Mouse (Mus musculus): ENCODE measurements at regions not wholly inside any gene's neighbourhood (a gene's known extent, or its start where the extent isn't known, plus 50 kb on each side); places are given as distances from the start of the nearest gene placed in this dataset.

DNA sequence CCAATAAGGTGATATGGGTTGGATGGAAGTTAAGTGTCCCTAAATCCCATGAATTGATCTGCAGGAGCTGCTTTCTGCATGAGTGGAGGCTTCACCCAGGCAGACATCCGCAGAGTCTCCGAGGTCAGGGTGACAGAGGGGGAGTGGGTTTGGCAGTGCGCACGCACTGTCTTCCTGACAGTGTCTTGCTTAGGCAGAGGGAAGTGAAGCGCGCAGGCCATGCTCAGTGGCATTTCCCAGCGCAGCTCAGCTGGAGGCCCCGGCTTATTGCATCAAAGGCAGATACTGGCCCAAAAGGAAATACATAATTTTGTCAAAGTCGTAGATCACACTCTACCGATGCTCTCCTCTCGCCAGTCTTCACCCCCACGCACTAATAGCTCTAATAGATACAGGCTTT lies 252.7 kb upstream of the Dnajc24 start:
- DNase-seq: no peak

- DNase-seq: no peak
Observed at GRCm38 (mm10) chr2:106234358-106234757, 231.0 kb upstream of the Dnajc24 start.

DNA sequence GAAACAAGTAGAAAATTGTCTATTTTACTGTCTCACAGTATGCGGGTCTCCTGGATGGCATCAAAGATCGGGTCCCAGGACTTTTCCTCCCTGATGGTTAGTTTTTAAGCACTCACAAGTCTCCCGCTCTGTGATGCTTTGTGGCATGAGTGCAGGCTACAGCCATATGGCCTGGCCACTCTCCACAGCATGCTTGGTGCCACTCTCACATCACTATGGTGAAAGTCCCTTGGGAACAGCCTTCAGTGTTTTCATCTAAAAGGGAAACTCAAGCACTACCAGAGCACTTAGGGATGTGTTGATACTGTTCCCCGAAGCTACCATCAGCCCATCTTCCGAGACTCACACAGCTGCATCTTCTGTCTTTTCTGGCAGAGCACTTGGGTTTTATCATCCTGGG lies 227.8 kb upstream of the Dnajc24 start:
- no peak for DNase-seq

GRCm38 (mm10) chr2:106230021-106230420 lies 226.7 kb upstream of the Dnajc24 start:
- DNase-seq: no peak

- no peak for DNase-seq
Observed at GRCm38 (mm10) chr2:106228249-106228648, 224.9 kb upstream of the Dnajc24 start.

DNA sequence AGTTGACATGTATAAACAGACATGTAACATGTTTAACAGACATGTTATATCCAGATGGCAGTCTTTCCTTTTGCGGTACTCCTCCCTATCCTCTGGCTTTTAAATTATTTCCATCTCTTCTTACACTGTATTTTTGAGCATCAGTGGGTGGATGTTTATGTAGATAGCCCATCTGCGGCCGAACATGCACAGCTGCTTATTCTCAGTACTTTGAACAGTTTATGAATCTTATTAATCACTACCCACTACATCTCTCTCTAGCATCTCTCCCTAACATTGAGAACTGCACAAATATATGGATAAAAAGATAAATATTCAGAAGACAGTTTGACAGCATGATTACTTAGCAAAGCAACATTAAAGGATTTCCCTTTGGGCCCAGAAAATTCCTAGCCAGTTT lies 212.8 kb upstream of the Dnajc24 start:
- no peak for DNase-seq

DNA sequence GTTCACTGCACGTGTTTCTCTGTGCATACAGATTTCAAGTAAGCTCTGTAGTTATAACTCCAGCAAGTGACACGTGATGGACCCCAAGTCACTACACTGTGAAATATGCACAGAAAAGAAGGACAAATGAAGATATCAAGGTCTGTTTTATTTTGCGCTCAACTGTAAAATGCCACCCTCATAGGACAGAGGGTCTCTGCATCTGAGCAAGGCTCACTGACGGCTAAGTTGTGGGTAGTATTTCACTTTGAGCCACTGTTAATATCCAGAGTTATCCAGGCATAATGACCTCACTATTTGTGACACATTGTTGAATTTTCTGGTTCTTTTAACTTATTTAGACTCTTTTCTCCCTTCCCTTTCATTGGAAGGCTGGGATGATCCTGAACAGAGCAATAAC lies 210.4 kb upstream of the Dnajc24 start:
- DNase-seq: no peak

DNA sequence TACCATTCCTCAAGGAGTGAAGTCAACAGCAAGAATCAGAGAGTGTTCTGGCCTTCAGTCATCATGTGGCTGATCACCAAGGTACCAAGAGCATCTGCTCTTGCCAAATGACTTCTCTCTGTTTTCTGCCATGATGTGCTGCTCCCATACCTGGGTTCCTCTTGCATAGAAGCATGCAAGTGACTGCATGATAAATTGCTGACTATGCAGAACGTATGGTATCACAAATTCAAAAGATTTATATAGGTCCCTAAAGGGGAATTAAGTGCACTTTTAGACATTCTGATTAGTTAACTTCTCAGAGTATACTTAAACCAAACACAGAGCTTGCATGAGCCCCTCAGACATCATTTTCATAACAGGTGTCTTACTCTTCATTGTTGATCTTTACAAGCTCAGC lies 207.4 kb upstream of the Dnajc24 start:
- DNase-seq: no peak

DNA sequence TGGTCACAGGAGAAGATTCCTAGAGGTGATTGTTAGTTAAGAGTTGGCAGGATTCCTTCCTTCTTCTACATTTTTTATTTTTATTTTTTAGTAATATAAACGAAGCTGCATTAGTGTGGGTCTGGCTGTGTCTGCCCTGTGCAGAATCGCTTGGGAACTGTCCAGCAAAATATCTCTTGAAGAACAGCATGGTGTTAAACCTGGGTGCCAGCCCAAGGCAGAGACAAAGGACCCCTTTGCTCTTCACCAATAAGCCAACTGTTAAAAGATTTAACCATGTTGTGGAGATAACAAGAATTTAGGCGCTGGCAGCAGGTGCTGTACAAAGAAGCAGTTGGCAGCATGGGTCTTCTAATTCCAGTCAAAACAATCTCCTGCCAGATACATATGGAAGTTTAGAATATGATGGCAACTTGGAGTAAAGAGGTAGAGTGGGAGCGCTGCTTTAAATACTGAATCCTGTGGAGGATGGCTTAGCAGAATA lies 205.5 kb upstream of the Dnajc24 start:
- no peak for DNase-seq

GRCm38 (mm10) chr2:106200130-106200529 lies 196.8 kb upstream of the Dnajc24 start:
- DNase-seq: no peak

DNA sequence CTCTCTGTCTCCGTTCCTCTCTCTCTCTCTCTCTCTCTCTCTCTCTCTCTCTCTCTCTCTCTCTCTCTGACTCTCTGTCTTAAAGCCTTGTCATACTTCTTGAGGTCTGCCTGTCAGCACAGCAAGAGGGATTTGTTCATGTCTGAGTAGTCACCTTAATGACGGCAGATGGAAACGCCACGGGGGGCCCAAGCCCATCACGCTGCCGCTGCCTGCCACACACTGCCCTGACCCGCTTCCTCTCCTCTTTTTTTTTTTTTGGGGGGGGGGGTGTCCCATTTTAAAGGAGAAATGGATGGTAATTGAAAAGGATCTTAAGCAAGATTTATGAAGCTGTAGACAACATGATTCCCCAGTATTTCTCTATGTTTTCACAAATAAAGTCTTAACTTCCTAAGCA lies 191.8 kb upstream of the Dnajc24 start:
- no peak for DNase-seq

DNA sequence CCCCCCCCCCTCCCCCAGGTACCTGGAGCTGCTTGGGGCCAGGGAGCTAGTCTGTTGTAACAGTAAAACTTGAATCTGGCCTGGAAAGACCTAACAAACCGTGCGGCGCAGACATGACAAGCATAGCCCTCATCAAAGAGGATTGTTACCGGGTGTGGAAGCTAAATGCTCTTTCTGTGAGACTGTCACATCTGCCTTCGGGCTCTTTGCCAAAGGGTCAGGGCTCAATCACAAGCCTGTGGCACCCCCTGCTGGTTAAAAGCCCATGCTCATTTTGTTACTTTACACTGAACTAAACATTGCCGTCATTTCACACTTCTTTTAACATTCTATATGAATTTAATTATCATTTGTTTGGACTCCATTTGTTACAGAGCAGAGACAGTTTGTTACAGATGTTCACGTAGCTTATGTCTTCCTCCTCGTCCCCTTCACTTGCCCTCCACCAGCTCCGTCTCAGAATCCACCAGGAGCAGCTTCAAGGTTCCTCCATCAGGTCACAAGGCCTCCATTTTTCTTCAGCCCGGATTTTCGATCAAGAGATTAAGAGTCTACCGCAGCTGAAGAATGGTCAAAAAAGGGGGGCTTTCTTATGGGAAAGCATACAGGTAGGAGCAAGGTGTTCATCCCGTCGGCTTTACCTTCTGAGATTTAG lies 191.1 kb upstream of the Dnajc24 start:
- peak in 1 of 2 experiments; percentile 6 for DNase-seq

DNA sequence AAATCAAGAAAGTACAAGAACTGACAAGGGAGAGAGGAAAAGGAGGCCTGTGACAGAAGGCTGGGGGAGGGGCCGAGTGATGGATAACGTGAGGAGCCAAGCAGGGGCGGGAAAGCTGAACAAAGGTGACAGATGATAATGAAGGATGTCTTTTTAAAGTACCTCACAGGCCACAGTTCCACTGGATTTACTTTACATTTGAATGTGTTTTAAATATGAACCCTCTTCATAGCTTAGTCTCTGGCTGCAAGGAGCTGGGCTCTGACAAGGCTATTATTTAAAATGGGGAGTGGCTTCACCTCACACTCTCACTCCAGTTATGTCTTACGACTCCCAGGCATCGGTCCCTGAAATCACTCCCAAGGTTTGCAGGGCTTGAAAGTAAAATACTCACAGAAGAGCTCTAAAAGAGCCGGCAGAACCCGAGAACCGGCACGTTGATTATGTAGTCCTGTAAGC lies 190.6 kb upstream of the Dnajc24 start:
- DNase-seq: no peak

- DNase-seq: no peak
Observed at GRCm38 (mm10) chr2:106190579-106191322, 187.4 kb upstream of the Dnajc24 start.

GRCm38 (mm10) chr2:106183651-106184050 lies 180.3 kb upstream of the Dnajc24 start:
- no peak for DNase-seq

DNA sequence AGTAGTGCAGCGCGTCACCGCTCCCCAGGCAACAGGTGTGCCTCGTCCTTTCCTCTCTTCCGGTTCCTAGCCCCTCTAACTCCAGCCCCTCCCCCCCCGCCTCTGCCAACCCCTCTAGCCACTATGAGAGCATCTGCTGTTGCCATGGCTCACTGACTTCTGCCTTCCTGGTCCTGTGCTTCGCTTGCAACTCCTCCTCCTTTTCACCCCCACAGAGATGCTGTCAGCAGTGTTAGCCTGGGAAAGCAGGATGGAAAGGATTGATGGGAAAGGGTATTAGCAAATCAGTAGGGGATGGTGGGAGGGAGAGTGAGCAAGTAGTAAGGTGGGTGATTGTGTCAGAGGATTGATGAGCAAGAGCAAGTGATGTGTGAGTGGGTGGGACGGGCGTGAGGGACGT lies 178.7 kb upstream of the Dnajc24 start:
- no peak for DNase-seq

- DNase-seq: no peak
Observed at GRCm38 (mm10) chr2:106162681-106163080, 159.3 kb upstream of the Dnajc24 start.

GRCm38 (mm10) chr2:106161877-106162276 lies 158.5 kb upstream of the Dnajc24 start:
- DNase-seq: no peak

GRCm38 (mm10) chr2:106149701-106150100 lies 146.4 kb upstream of the Dnajc24 start:
- no peak for DNase-seq

DNA sequence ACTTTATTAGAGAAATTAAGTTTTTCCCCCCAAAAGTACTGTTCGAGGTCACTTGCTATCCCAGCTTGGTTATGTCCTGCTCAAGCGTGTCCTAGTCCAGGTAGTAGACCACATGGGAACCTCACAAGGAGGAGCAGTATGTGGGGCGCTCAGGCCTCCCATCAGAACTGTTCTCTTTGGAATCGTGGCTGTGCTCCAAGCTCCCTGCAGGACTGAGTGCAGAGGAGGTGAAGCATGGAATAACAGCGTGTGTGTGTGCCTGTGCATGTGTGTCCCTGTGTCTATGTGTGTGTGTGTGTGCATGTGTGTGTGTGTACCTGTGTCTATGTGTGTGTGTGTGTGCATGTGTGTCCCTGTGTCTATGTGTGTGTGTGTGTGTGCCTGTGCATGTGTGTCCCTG lies 137.6 kb upstream of the Dnajc24 start:
- DNase-seq: no peak

DNA sequence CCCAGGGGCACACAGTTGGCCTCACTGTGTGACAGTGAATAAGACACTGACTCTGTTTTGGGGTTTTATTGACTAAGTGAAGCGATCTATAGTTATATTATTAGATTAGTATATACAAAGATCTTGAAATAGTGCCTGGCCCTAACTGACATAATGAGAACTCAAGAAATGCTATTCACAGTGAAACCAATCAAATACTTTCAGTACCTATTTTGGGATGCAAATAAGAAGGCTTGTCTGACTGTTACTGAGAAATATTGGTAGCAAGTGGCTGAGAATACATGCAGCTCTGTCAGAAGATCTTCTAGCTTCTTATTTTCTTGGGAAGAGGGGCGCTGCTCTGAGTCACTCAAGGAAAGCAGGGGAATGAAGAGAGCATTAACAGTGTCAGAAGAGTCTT lies 97.7 kb upstream of the Dnajc24 start:
- no peak for DNase-seq

DNA sequence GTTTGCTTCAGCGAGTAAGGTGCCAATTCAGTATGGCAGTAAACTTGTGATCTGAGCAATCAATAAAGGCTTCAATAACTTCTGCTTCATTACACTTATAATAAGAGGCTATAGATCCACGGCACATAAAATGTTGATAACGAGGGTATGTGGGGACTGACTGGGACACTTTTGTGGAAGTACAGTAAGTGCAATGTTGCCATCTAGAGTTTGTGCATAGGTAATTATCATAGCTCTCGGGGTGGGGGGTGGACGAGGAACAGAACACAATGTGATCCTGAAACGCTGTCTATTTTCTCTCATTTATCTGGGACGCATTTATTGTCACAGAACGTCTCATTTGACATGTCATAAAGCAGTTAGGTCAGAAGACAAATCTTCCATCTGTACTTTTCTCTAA lies 82.8 kb upstream of the Dnajc24 start:
- no peak for DNase-seq

DNA sequence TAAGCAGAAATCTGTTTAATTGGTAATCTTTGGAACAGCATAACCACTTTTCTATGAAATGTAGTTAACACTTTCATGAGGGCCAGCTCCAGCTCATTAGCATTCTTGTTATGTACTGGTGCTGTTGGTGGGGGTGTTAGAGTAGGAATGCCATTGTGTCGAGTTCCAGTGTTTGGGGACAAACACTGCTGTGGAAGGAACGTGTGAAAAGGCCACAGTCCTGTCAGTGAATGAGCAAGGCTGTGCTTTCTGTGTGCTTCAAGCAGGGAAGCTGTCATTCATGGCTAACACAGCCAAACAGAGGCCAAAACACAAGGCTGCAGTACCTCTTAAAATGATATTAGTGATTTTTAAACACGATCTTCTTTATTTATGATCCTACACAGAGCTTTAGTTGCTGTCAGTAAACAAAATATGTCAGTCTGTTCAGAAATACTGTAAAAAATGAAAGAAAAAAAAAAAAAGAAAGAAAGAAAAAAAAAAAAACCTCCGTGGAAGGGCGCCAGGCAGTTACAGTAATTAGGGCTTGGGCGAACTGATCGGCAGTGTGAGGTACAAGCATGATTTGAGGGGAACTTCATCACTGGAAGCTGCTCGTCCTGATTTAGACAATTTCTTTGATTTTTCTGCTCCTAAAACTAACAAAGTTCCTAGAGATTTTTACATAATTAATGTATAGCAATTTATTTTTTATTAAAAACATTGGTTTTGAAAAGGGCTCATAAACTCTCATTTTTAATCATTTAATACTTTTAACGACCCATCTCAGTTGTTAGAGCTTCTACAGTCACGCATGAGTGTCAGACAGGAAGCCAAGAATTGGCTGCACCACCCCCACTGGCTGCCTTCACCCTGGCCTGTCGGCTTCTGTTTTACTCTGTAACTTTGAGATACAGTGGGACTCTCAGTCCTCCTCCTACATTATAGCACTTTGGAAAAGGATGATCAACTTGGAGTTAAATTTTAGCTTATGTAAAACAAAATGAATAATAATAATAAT lies 80.8 kb upstream of the Dnajc24 start:
- DNase-seq: no peak

Data from spleen, adult 18-20 months (tissue).